Mouse (Mus musculus) CH12.LX (cell line): Measurements from ENCODE around the gene Tbc1d19. TPM values are rescaled to one million over a fixed set of nuclear protein-coding genes. Genes with fewer than 3 reads are reported as not detected.
A peak's percentile ranks its signal among the peaks of the same experiment; 100 is the strongest.

Source experiments
- DNase-seq: peaks from one replicate; pipeline ENCODE4 v3.0.0-alpha.2; 2013; ENCODE audit errors: extremely low read depth
- H3K27ac ChIP-seq: 2 replicates; pipeline ENCODE4 v1.5.1; 2012; ENCODE audit warnings: low read depth, mild to moderate bottlenecking, control low read depth, moderate library complexity; ENCODE audit not compliant: insufficient read depth
- H3K27me3 ChIP-seq: replicated peaks from 2 replicates; pipeline ENCODE3; 2012; ENCODE audit warnings: inconsistent platforms
- H3K36me3 ChIP-seq, 2 experiments: replicated peaks in 1 of 2; 2 replicates each; pipeline versions ENCODE3 to v1.6.1; 2012; ENCODE audit warnings: inconsistent platforms in 1 of 2, low read length in 1 of 2, mild to moderate bottlenecking in 1 of 2, mixed read lengths in 1 of 2, moderate library complexity in 1 of 2; ENCODE audit not compliant: control insufficient read depth in 1 of 2, insufficient read depth in 1 of 2
- H3K4me1 ChIP-seq, 2 experiments: 2 replicates each; pipeline ENCODE4 v1.6.1; 2012; ENCODE audit warnings: inconsistent platforms in 1 of 2, moderate library complexity in 1 of 2; ENCODE audit not compliant: insufficient read depth in 2 of 2, control insufficient read depth in 1 of 2
- H3K4me2 ChIP-seq: 2 replicates; pipeline ENCODE4 v1.6.1; 2012; ENCODE audit warnings: low read depth, mild to moderate bottlenecking, control low read depth; ENCODE audit not compliant: poor library complexity, insufficient read depth, severe bottlenecking
- H3K4me3 ChIP-seq, 3 experiments: fragments of 150-350 bp in 1 of 3; sonication (generic) in 1 of 3; replicated peaks in 1 of 3; 2 replicates each; pipeline versions ENCODE3 to v1.5.1; 2011 to 2012; ENCODE audit warnings: low read depth in 2 of 3, low read length in 2 of 3, mild to moderate bottlenecking in 2 of 3, moderate library complexity in 2 of 3, control low read depth in 1 of 3, improper control_type of control experiment in 1 of 3, inconsistent platforms in 1 of 3, mixed read lengths in 1 of 3; ENCODE audit not compliant: poor library complexity in 1 of 3
- H3K79me2 ChIP-seq: replicated peaks from 2 replicates; pipeline ENCODE4 v1.6.1; 2012; ENCODE audit warnings: mild to moderate bottlenecking, moderate library complexity; ENCODE audit not compliant: control insufficient read depth, poor library complexity, insufficient read depth, severe bottlenecking; ENCODE audit errors: extremely low read depth
- H3K9ac ChIP-seq: 2 replicates; pipeline ENCODE4 v1.6.1; 2012; ENCODE audit warnings: low read depth, mild to moderate bottlenecking, control low read depth, moderate library complexity; ENCODE audit not compliant: insufficient read depth
- H3K9me3 ChIP-seq: replicated peaks from 2 replicates; pipeline ENCODE3; 2012; ENCODE audit warnings: low read length, inconsistent platforms, mixed read lengths
- BHLHE40 ChIP-seq: IDR thresholded peaks from 2 replicates; pipeline ENCODE4 v1.6.1; 2011; ENCODE audit warnings: mild to moderate bottlenecking, low read depth, low read length, improper control_type of control experiment
- CHD1 ChIP-seq: IDR thresholded peaks from 2 replicates; pipeline ENCODE4 v1.6.1; 2012; ENCODE audit warnings: low read depth, low read length, improper control_type of control experiment, inconsistent platforms
- ELF1 ChIP-seq: IDR thresholded peaks from 2 replicates; pipeline ENCODE4 v1.6.1; 2014; ENCODE audit warnings: low read depth, mild to moderate bottlenecking, inconsistent platforms, low read length, improper control_type of control experiment
- HCFC1 ChIP-seq: IDR thresholded peaks from 2 replicates; pipeline ENCODE4 v1.6.1; 2012; ENCODE audit warnings: low read depth, mild to moderate bottlenecking, inconsistent platforms, low read length, improper control_type of control experiment
- IRF4 ChIP-seq: IDR thresholded peaks from 2 replicates; pipeline ENCODE4 v1.6.1; 2014; ENCODE audit warnings: low read depth, mild to moderate bottlenecking, inconsistent platforms, low read length, improper control_type of control experiment
- JUND ChIP-seq: conservative IDR thresholded peaks from 2 replicates; pipeline ENCODE4 v1.6.1; 2011; ENCODE audit warnings: low read depth, low read length, improper control_type of control experiment
- KAT2A ChIP-seq: IDR thresholded peaks from 2 replicates; pipeline ENCODE4 v1.6.1; 2012; ENCODE audit warnings: low read length, improper control_type of control experiment, inconsistent platforms; ENCODE audit not compliant: insufficient replicate concordance
- MAX ChIP-seq: IDR thresholded peaks from 2 replicates; pipeline ENCODE4 v1.6.1; 2011; ENCODE audit warnings: low read length, improper control_type of control experiment
- MEF2A ChIP-seq: IDR thresholded peaks from 2 replicates; pipeline ENCODE4 v1.6.1; 2014; ENCODE audit warnings: low read depth, mild to moderate bottlenecking, inconsistent platforms, low read length, improper control_type of control experiment, borderline replicate concordance
- MXI1 ChIP-seq: IDR thresholded peaks from 2 replicates; pipeline ENCODE4 v1.6.1; 2011; ENCODE audit warnings: mild to moderate bottlenecking, low read depth, low read length, improper control_type of control experiment
- NELFE ChIP-seq: IDR thresholded peaks from 2 replicates; pipeline ENCODE4 v1.6.1; 2011; ENCODE audit warnings: low read depth, low read length, improper control_type of control experiment
- NRF1 ChIP-seq: IDR thresholded peaks from 2 replicates; pipeline ENCODE4 v1.6.1; 2014; ENCODE audit warnings: low read depth, mild to moderate bottlenecking, inconsistent platforms, low read length, improper control_type of control experiment, moderate library complexity
- POLR2A ChIP-seq: IDR thresholded peaks from 2 replicates; pipeline ENCODE4 v1.6.1; 2011; ENCODE audit warnings: low read depth, mild to moderate bottlenecking, improper control_type of control experiment, low read length
- SIN3A ChIP-seq: IDR thresholded peaks from 2 replicates; pipeline ENCODE4 v1.6.1; 2012; ENCODE audit warnings: low read length, improper control_type of control experiment, inconsistent platforms
- SMC3 ChIP-seq: IDR thresholded peaks from 2 replicates; pipeline ENCODE4 v1.6.1; 2011; ENCODE audit warnings: low read depth, low read length, improper control_type of control experiment
- TCF12 ChIP-seq: IDR thresholded peaks from 2 replicates; pipeline ENCODE4 v1.6.1; 2014; ENCODE audit warnings: low read depth, mild to moderate bottlenecking, inconsistent platforms, low read length, improper control_type of control experiment
- ZKSCAN1 ChIP-seq: IDR thresholded peaks from 2 replicates; pipeline ENCODE4 v1.6.1; 2012; ENCODE audit warnings: low read depth, inconsistent platforms, low read length, improper control_type of control experiment, borderline replicate concordance
- dilution Hi-C: fragments of 300-500 bp; cut with MboI; formaldehyde crosslinking; loops from 2 replicates; pipeline ENCODE4 v1.14.3; 2020; ENCODE audit warnings: low sequenced_read_pairs; ENCODE audit not compliant: extremely low pct_unique_long_range_greater_than_20kb, extremely low pct_ligation_motif_present
- in situ Hi-C: fragments of 300-500 bp; cut with MboI; formaldehyde crosslinking; loops from 3 replicates; pipeline ENCODE4 v1.14.3; 2019; ENCODE audit warnings: low sequenced_read_pairs, low pct_ligation_motif_present, low pct_unique_long_range_greater_than_20kb, mixed read lengths
- polyA plus RNA-seq: library from polyadenylated mRNA; unstranded; fragments of >175 nt; gene quantifications from 2 replicates; pipeline ENCODE4 v1.2.1, GENCODE M21; 2012; ENCODE audit warnings: low read depth; ENCODE audit not compliant: insufficient read length
- total RNA-seq, 2 experiments: library from RNA; depleted of rRNA; stranded (reverse); fragments of 300-350 nt in 1 of 2; fragments of >200 nt in 1 of 2; gene quantifications; 2 replicates each; pipeline ENCODE4 v1.2.3; 2012 to 2014

Gene Tbc1d19
- total RNA-seq (2012; rRNA removed) (7.6 and 8.9 TPM in 2 replicates), total RNA-seq (2014; rRNA removed) (15.2 and 18.1 TPM in 2 replicates), polyA plus RNA-seq (11.9 and 14.8 TPM in 2 replicates)

DNA sequence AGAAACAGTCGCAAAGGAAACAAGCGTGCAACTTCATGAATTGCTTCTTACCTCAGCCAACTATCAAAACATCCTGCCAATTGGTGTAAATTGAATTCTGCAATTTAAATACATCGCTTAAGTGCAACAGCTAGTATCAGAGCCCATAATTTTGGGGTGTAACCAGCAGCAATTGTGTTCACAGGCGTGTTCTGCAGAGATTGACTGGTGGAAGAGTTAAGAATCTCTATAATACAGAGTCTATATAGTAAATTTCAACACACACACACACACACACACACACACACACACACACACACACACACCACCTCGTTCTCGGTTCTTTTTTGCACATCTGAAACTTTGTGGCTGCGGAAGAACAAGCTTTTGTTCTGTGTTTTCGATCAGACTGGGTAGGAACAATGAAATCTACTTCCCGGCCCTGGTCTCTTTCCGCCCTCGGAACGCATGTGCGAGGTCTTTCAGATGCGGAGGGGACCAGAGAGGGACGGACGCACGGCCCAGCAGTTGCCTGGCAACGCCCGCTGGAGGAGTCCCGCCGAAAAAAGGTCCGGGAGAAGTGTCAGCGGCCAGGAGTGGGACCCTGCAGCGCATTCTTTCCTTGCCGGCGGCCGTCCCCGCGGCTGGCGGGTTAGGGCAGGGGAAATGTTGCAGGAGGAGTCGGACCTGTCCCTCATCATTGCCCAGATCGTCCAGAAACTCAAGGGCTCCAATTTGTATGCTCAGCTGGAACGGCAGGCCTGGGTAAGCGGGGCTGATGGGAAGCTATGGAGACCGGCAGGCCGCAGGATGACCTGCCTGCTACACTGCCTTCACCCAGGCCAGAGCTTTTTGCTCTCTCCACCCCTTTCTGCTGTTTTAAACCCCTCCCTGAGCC is at the start of gene Tbc1d19:
Tbc1d19 (plus strand) TSS at position 492 of the 877 bp plus-strand sequence.
- TF ChIP-seq MAX (peak; percentile 14; the same call in 1 of the 2 replicates), HCFC1 (peak; percentile 91), NRF1 (peak; percentile 51), MEF2A (peak; percentile 44; the same call in 1 of the 2 replicates), TCF12 (peak; percentile 79), SIN3A (peak; percentile 98), JUND (no peak), KAT2A (peak; percentile 64; the same call in 1 of the 2 replicates), POLR2A (0 out of 2 replicates have a peak, but pooled peaks have one; percentile 45), BHLHE40 (no peak), NELFE (peak; percentile 44; the same call in 1 of the 2 replicates), MXI1 (peak; percentile 96), ZKSCAN1 (no peak), ELF1 (peak; percentile 81), IRF4 (peak; percentile 78)
- Histone ChIP-seq H3K27me3 (no peaks in the 10 kb centered on the region), H3K9me3 (no peaks in the 10 kb centered on the region), H3K27ac (no peak within 1 kb of the TSS), H3K4me1 (peaks cover 2 to 10% of the 10 kb centered on the region in 2 experiments; a peak in 3 of 4 replicates), H3K79me2 (no peaks in the 10 kb centered on the region), H3K9ac (peak within 1 kb of the TSS; percentile 83), H3K4me2 (peak within 1 kb of the TSS; percentile 97), H3K36me3 (peaks cover 0 to 4% of the 10 kb centered on the region in 2 experiments), H3K4me3 (peak within 1 kb of the TSS; percentile 81 to 96 (median 84))
- peak; percentile 86 for DNase-seq
- in situ Hi-C loops (no loop called here), dilution Hi-C loops (no loop called here)

DNA sequence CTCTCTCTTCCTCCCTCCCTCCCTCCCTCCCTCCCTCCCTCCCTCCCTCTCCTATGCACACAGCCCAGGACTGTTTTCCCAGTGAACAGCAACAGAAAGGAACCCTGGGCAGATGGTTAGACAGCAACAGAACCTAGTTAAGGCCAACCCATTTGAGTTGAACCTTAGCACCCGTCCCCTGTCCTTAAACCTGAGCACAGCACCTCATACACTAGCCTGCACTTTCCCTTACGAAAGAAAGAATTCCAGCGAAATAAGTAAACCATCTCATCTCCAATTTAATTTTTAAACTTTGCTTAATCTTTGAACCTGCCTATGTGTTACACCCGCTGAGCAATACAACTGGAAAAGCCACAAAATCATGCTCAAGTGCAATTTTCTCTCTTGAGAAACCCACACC is 49.5 kb upstream of the Tbc1d19 start:
- Histone ChIP-seq H3K36me3 (no peaks in the 10 kb centered on the region), H3K27me3 (no peaks in the 10 kb centered on the region), H3K4me1 (no peaks in the 10 kb centered on the region), H3K4me2 (no peak overlapping the region), H3K9me3 (no peaks in the 10 kb centered on the region), H3K27ac (no peak overlapping the region), H3K4me3 (no peak overlapping the region), H3K9ac (no peak overlapping the region), H3K79me2 (no peaks in the 10 kb centered on the region)
- TF ChIP-seq MXI1 (no peak), SMC3 (no peak), CHD1 (no peak), NELFE (no peak), NRF1 (no peak)
- dilution Hi-C loops (no loop called here), in situ Hi-C loops (no loop called here)
- no peak for DNase-seq
